Mouse (Mus musculus): ENCODE data around the gene Nhp2. TPM values are rescaled to one million over a fixed set of nuclear protein-coding genes. Genes with fewer than 3 reads are reported as not detected.
"Not testable (repeated sequence)": the region's sequence is repeated elsewhere in the genome, so short reads cannot be mapped to it uniquely, and the experiment has no call there.

Gene Nhp2
- total RNA-seq, 2 experiments from 2014 or later = 17.6 to 17.9 TPM

- DNase-seq (ENCODE audit: low spot score) = no peak
- intact Hi-C loops (cut with DNase I) = no loop called here
These were observed 17.3 kb upstream of the Nhp2 start for GRCm38 (mm10) chr11:51602253-51602652.

- peak; percentile 83 for DNase-seq (ENCODE audit: low spot score)
- intact Hi-C loops (cut with DNase I) = no loop called here
These were observed 13.7 kb upstream of the Nhp2 start for GRCm38 (mm10) chr11:51605602-51606446.

- intact Hi-C loops (cut with DNase I) = no loop called here
- DNase-seq (ENCODE audit: low spot score) = peak; percentile 97
These were observed 13.0 kb upstream of the Nhp2 start, which contains the start of gene Hnrnpab for GRCm38 (mm10) chr11:51606447-51607095. Hnrnpab (minus strand) TSS chr11:51606847.

GRCm38 (mm10) chr11:51607096-51607738 is 12.3 kb upstream of the Nhp2 start:
- intact Hi-C loops (cut with DNase I) = no loop called here
- no peak for DNase-seq (ENCODE audit: low spot score)

GRCm38 (mm10) chr11:51609266-51609909 is 10.1 kb upstream of the Nhp2 start:
- no peak for DNase-seq (ENCODE audit: low spot score)
- intact Hi-C loops (cut with DNase I) = no loop called here

- intact Hi-C loops (cut with DNase I); DNase-seq (ENCODE audit: low spot score): not testable (repeated sequence)
These were observed 9.6 kb upstream of the Nhp2 start for GRCm38 (mm10) chr11:51609940-51610339.

GRCm38 (mm10) chr11:51614256-51614655 is 5.3 kb upstream of the Nhp2 start:
- intact Hi-C loops (cut with DNase I) = no loop called here

GRCm38 (mm10) chr11:51615129-51615528 is 4.4 kb upstream of the Nhp2 start:
- DNase-seq (ENCODE audit: low spot score) = no peak
- intact Hi-C loops (cut with DNase I) = no loop called here

More at GRCm38 (mm10) chr11:51614256-51614655, 5.3 kb upstream of the Nhp2 start:
- no peak for DNase-seq (ENCODE audit: low spot score)

- peak; percentile 55 for DNase-seq (ENCODE audit: low spot score)
- intact Hi-C loops (cut with DNase I) = no loop called here
These were observed 3.9 kb upstream of the Nhp2 start for GRCm38 (mm10) chr11:51615601-51616000.

- DNase-seq (ENCODE audit: low spot score); intact Hi-C loops (cut with DNase I): not testable (repeated sequence)
These were observed 3.4 kb upstream of the Nhp2 start for GRCm38 (mm10) chr11:51616113-51616512.

- no peak for DNase-seq (ENCODE audit: low spot score)
- intact Hi-C loops (cut with DNase I) = loop anchor here (1.0 to 2.0 kb wide), 2 partner anchors 33 to 64 kb away; partner anchors contain the start of genes D930048N14Rik and N4bp3
These were observed 1.8 kb upstream of the Nhp2 start for GRCm38 (mm10) chr11:51617693-51618092.

- intact Hi-C loops (cut with DNase I) = loop anchor here (2.0 kb wide), 1 partner anchor 32 kb away; the partner anchor contains the start of genes D930048N14Rik and N4bp3
These were observed 584 bp upstream of the Nhp2 start for GRCm38 (mm10) chr11:51618894-51619408.

GRCm38 (mm10) chr11:51620084-51620483 is 549 bp downstream of the Nhp2 start:
- intact Hi-C loops (cut with DNase I) = loop anchor here (10.0 kb wide), 1 partner anchor 385 kb away; the partner anchor contains the start of genes Cdkl3 and Ube2b
- no peak for DNase-seq (ENCODE audit: low spot score)

More at GRCm38 (mm10) chr11:51618894-51619408, 584 bp upstream of the Nhp2 start:
- no peak for DNase-seq (ENCODE audit: low spot score)

GRCm38 (mm10) chr11:51621776-51622175 is 2.2 kb downstream of the Nhp2 start:
- DNase-seq (ENCODE audit: low spot score) = no peak
- intact Hi-C loops (cut with DNase I) = loop anchor here (10.0 kb wide), 1 partner anchor 383 kb away; the partner anchor contains the start of genes Cdkl3 and Ube2b

GRCm38 (mm10) chr11:51622971-51623491 is 3.5 kb downstream of the Nhp2 start:
- intact Hi-C loops (cut with DNase I) = loop anchor here (10.0 kb wide), 1 partner anchor 382 kb away; the partner anchor contains the start of genes Cdkl3 and Ube2b
- DNase-seq (ENCODE audit: low spot score) = no peak

- no peak for DNase-seq (ENCODE audit: low spot score)
- intact Hi-C loops (cut with DNase I) = loop anchor here (10.0 kb wide), 1 partner anchor 379 kb away; the partner anchor contains the start of genes Cdkl3 and Ube2b
These were observed 5.8 kb downstream of the Nhp2 start for GRCm38 (mm10) chr11:51625187-51625820.

- no peak for DNase-seq (ENCODE audit: low spot score)
- intact Hi-C loops (cut with DNase I) = loop anchor here (10.0 kb wide), 1 partner anchor 377 kb away; the partner anchor contains the start of genes Cdkl3 and Ube2b
These were observed 7.9 kb downstream of the Nhp2 start for GRCm38 (mm10) chr11:51627425-51627824.

- no peak for DNase-seq (ENCODE audit: low spot score)
- intact Hi-C loops (cut with DNase I) = loop anchor here (10.0 kb wide), 1 partner anchor 377 kb away; the partner anchor contains the start of genes Cdkl3 and Ube2b
These were observed 8.4 kb downstream of the Nhp2 start for GRCm38 (mm10) chr11:51627907-51628306.

Measured in heart, postnatal 25 days (tissue).